Mouse (Mus musculus): ENCODE results near the gene Pdyn. TPM values are rescaled to one million over a fixed set of nuclear protein-coding genes. Genes with fewer than 3 reads are reported as not detected.

The Pdyn gene
- polyA plus RNA-seq, 1 experiment from 2014 or later = 20.0 TPM

DNA sequence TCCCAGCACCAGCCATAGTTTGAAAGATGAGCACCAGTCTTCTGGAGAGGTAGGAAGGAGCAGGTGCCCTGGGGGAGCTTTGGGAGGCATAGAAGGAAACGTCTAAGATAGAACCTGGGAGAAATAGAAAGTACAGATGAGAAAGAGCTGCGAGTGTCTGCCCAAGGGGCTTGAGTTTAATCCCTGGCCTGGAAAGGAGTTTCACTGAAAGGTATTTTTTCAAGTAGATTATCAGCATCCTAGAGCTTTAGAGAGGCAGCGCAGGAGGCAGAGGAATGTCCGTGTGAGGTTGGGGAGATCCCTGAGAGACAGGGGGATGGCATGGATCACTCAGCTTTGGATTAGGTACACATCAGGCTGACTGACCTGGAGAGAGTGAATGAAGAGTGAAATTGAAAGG is 27.7 kb downstream of the Pdyn start:
- H3K4me3 ChIP-seq (ENCODE audit: low read length) = no peak overlapping the region
- no peak overlapping the region for H3K27ac ChIP-seq (ENCODE audit: low read depth, low read length)
- H3K9me3 ChIP-seq (ENCODE audit: control insufficient read depth, low read length) = no peaks in the 10 kb centered on the region
- H3K36me3 ChIP-seq (ENCODE audit: control insufficient read depth, insufficient read depth, low read length) = no peaks in the 10 kb centered on the region
- H3K4me2 ChIP-seq (ENCODE audit: low read length) = no peak overlapping the region
- no peaks in the 10 kb centered on the region for H3K4me1 ChIP-seq (ENCODE audit: control insufficient read depth, insufficient read depth, low read depth, low read length)
- no peak overlapping the region for H3K9ac ChIP-seq (ENCODE audit: low read depth, low read length)
- 81% methylated on average over 4 of the region's 4 CpGs for WGBS
- no peaks in the 10 kb centered on the region; the same call in 1 of the 2 replicates for H3K27me3 ChIP-seq (replicated peaks; ENCODE audit: control insufficient read depth, insufficient read depth, low read length)
- no peak for ATAC-seq

DNA sequence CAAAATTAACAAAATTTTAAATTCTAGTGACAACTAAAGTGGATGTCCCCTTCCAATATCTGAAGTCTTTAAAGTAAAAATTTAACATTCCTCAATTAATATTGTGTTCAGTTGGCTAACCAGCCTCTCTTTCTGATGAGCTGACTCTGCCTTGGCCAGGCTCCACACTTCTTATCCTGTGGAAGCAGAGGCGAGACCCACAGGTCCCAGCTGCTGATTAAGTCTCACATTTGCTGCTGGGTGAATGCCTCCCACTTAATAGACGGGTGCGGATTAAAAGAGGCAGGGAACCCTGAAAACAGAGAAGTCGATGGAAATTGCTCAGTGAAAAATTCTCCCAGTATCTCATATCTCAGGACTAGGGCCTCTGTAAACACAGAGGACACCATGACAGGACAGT is 37.2 kb downstream of the Pdyn start:
- no peaks in the 10 kb centered on the region for H3K9me3 ChIP-seq (ENCODE audit: control insufficient read depth, low read length)

DNA sequence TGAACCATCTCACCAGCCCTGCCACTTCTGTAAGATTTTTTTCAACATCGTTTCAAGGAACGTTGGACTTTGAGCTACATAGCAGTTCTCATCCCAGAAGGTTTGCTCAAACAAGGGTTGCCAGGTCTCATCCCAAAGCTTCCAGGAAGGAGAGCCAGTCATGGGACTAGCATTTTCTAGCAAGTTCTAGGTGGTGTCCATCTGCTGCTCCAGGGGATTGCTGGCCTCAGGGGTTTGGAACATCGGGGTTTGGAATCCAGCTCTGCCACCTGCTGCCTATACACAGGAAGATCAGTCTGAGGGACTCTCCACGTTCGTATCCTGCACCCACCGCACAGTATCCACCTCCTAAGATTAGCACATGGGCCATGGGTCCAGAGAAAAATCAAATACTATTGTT is 39.6 kb downstream of the Pdyn start:
- H3K9me3 ChIP-seq (ENCODE audit: control insufficient read depth, low read length) = no peaks in the 10 kb centered on the region
- no peak overlapping the region for H3K4me2 ChIP-seq (ENCODE audit: low read length)
- no peaks in the 10 kb centered on the region for H3K4me1 ChIP-seq (ENCODE audit: control insufficient read depth, insufficient read depth, low read depth, low read length)
- no peak overlapping the region for H3K9ac ChIP-seq (ENCODE audit: low read depth, low read length)
- no peaks in the 10 kb centered on the region for H3K36me3 ChIP-seq (ENCODE audit: control insufficient read depth, insufficient read depth, low read length)
- no peaks in the 10 kb centered on the region for H3K27me3 ChIP-seq (replicated peaks; ENCODE audit: control insufficient read depth, insufficient read depth, low read length)
- WGBS = 72% methylated on average over 6 of the region's 6 CpGs
- H3K27ac ChIP-seq (ENCODE audit: low read depth, low read length) = no peak overlapping the region
- no peak for ATAC-seq
- H3K4me3 ChIP-seq (ENCODE audit: low read length) = no peak overlapping the region

More for the DNA sequence above, 37.2 kb downstream of the Pdyn start:
- WGBS = 77% methylated on average over 4 of the region's 4 CpGs
- H3K4me2 ChIP-seq (ENCODE audit: low read length) = no peak overlapping the region
- no peak overlapping the region for H3K9ac ChIP-seq (ENCODE audit: low read depth, low read length)
- ATAC-seq = no peak
- H3K36me3 ChIP-seq (ENCODE audit: control insufficient read depth, insufficient read depth, low read length) = no peaks in the 10 kb centered on the region
- no peaks in the 10 kb centered on the region for H3K27me3 ChIP-seq (replicated peaks; ENCODE audit: control insufficient read depth, insufficient read depth, low read length)
- no peaks in the 10 kb centered on the region for H3K4me1 ChIP-seq (ENCODE audit: control insufficient read depth, insufficient read depth, low read depth, low read length)
- H3K4me3 ChIP-seq (ENCODE audit: low read length) = no peak overlapping the region
- H3K27ac ChIP-seq (ENCODE audit: low read depth, low read length) = no peak overlapping the region

DNA sequence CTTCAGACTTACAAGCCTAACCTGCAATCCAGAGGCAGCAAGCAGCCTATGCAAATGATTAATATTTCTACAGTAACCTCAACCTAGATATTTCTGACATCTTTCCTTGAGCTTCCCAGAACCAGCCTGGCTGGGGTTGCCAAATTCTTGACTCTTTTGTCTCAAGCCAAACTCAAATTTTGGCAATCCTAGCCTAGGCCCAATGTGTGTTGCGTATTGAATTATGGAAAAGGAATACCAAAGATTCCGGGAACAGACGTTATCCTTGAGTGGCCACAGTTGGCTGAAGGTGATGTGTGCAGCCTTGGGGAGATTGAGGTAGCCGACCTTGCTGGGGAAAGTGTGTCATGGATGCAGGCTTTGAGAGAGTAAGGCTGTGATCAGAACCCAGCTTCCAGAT is 40.8 kb downstream of the Pdyn start:
- Histone ChIP-seq H3K4me2 (ENCODE audit: low read length) (no peak overlapping the region), H3K9me3 (ENCODE audit: control insufficient read depth, low read length) (no peaks in the 10 kb centered on the region), H3K9ac (ENCODE audit: low read depth, low read length) (no peak overlapping the region), H3K4me1 (ENCODE audit: control insufficient read depth, insufficient read depth, low read depth, low read length) (no peaks in the 10 kb centered on the region), H3K27ac (ENCODE audit: low read depth, low read length) (no peak overlapping the region), H3K36me3 (ENCODE audit: control insufficient read depth, insufficient read depth, low read length) (no peaks in the 10 kb centered on the region), H3K27me3 (replicated peaks; ENCODE audit: control insufficient read depth, insufficient read depth, low read length) (no peaks in the 10 kb centered on the region), H3K4me3 (ENCODE audit: low read length) (no peak overlapping the region)
- 92% methylated on average over 4 of the region's 4 CpGs for WGBS
- no peak for ATAC-seq

DNA sequence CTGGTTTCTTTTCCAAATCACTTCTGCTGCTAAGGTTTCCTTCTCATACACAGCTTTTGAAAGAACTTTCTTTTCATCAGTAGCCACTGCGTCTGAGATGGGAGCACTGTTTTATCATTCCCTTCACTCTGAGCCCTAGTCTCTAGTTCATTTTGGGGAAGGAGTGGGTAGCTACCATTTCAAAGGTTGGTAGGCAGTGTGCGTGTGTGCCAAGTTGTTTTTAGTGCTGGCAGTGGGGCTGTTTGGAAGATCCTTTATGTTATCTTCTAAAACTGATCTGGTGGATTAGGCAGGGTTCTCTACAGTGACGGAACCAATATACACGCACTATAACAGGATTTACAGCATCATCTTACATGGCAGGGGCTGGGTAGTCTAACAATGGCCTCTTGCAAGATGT is 44.6 kb downstream of the Pdyn start:
- no peaks in the 10 kb centered on the region for H3K27me3 ChIP-seq (replicated peaks; ENCODE audit: control insufficient read depth, insufficient read depth, low read length)
- no peaks in the 10 kb centered on the region for H3K9me3 ChIP-seq (ENCODE audit: control insufficient read depth, low read length)
- ATAC-seq = no peak
- no peak overlapping the region for H3K27ac ChIP-seq (ENCODE audit: low read depth, low read length)
- H3K9ac ChIP-seq (ENCODE audit: low read depth, low read length) = no peak overlapping the region
- no peaks in the 10 kb centered on the region for H3K4me1 ChIP-seq (ENCODE audit: control insufficient read depth, insufficient read depth, low read depth, low read length)
- H3K4me3 ChIP-seq (ENCODE audit: low read length) = no peak overlapping the region
- H3K4me2 ChIP-seq (ENCODE audit: low read length) = no peak overlapping the region
- H3K36me3 ChIP-seq (ENCODE audit: control insufficient read depth, insufficient read depth, low read length) = no peaks in the 10 kb centered on the region
- 87% methylated on average over 4 of the region's 4 CpGs for WGBS

DNA sequence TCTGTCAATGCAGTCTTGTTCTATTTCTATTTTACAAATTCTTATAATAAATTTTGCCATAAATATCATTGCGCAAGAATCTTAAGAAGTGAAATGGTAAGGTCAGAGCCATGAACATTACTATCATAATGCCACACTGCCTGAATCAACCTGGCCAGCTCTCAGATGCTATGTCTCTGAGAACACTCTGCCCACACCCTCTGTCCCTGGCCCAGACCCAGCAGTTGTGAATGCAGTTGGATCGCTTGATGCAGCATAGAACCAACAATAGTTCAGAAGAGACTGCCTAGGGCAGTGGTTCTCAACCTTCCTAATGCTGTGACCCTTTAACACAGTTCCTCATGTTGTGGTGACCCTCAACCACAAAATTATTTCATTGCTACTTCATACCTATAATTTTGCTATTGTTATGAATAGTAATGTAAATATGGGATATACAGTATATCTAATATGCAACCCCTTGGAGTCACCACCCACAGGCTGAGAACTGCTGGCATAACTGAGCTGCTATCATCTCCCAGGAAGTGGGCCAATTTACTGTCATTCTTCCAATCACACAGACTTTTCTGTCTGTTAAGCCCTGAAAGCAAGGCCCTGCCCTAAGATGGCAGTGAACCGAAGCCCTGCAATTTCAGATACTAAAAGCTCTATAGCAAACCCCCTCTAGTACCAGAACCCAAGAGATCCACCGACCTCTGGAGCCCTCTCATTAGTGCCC is 45.3 kb downstream of the Pdyn start:
- WGBS = 84% methylated on average over 4 of the region's 4 CpGs
- no peak for ATAC-seq
- Histone ChIP-seq H3K9ac (ENCODE audit: low read depth, low read length) (no peak overlapping the region), H3K36me3 (ENCODE audit: control insufficient read depth, insufficient read depth, low read length) (no peaks in the 10 kb centered on the region), H3K4me1 (ENCODE audit: control insufficient read depth, insufficient read depth, low read depth, low read length) (no peaks in the 10 kb centered on the region), H3K9me3 (ENCODE audit: control insufficient read depth, low read length) (no peaks in the 10 kb centered on the region), H3K4me2 (ENCODE audit: low read length) (no peak overlapping the region), H3K4me3 (ENCODE audit: low read length) (no peak overlapping the region), H3K27ac (ENCODE audit: low read depth, low read length) (no peak overlapping the region), H3K27me3 (replicated peaks; ENCODE audit: control insufficient read depth, insufficient read depth, low read length) (no peaks in the 10 kb centered on the region)

DNA sequence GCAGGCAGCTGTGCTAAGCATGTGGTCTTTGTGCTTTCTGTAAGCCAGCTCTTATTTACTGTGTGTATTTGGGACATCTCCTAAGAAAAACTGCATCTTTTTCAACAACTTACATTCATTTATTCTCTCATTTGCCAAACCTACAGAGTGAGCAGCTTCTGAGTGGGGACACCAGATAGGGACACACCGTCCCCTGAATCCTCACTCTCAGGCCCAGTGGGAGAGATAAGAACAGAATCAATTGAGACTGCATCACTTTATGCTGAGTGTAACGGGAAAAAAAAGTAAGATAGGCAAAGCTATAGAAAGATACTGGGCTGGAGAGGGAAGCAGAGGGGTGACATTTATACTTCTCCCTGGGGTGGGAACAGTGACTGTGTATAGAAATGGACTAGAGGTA is 46.0 kb downstream of the Pdyn start:
- ATAC-seq = no peak
- H3K4me2 ChIP-seq (ENCODE audit: low read length) = no peak overlapping the region
- no peaks in the 10 kb centered on the region for H3K9me3 ChIP-seq (ENCODE audit: control insufficient read depth, low read length)
- no peaks in the 10 kb centered on the region for H3K27me3 ChIP-seq (replicated peaks; ENCODE audit: control insufficient read depth, insufficient read depth, low read length)
- H3K27ac ChIP-seq (ENCODE audit: low read depth, low read length) = no peak overlapping the region
- H3K4me1 ChIP-seq (ENCODE audit: control insufficient read depth, insufficient read depth, low read depth, low read length) = no peaks in the 10 kb centered on the region
- no peak overlapping the region for H3K4me3 ChIP-seq (ENCODE audit: low read length)
- 81% methylated on average over 2 of the region's 2 CpGs for WGBS
- no peak overlapping the region for H3K9ac ChIP-seq (ENCODE audit: low read depth, low read length)
- no peaks in the 10 kb centered on the region for H3K36me3 ChIP-seq (ENCODE audit: control insufficient read depth, insufficient read depth, low read length)

DNA sequence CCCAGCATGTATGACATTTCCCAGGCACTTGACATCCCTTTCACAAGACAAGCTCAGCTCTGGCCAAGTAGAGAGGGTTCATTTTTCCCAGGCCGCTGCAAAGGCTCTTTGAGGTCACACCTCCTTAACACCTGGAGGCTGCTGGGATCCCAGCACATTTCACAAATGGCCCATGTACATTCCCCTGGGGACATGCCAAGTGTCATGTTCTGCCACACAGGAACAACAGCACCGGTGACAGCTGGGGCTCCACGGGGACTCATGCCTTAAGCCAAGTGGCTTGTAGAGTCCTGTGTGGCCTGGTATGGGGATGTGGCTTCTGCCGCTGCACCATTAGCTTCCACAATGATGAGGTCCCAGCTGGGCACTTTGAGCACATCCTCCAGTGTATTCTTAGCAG is 47.0 kb downstream of the Pdyn start:
- Histone ChIP-seq H3K36me3 (ENCODE audit: control insufficient read depth, insufficient read depth, low read length) (no peaks in the 10 kb centered on the region), H3K4me3 (ENCODE audit: low read length) (no peak overlapping the region), H3K4me2 (ENCODE audit: low read length) (no peak overlapping the region), H3K4me1 (ENCODE audit: control insufficient read depth, insufficient read depth, low read depth, low read length) (no peaks in the 10 kb centered on the region), H3K27ac (ENCODE audit: low read depth, low read length) (no peak overlapping the region), H3K27me3 (replicated peaks; ENCODE audit: control insufficient read depth, insufficient read depth, low read length) (no peaks in the 10 kb centered on the region), H3K9ac (ENCODE audit: low read depth, low read length) (no peak overlapping the region), H3K9me3 (ENCODE audit: control insufficient read depth, low read length) (no peaks in the 10 kb centered on the region)
- no peak for ATAC-seq
- 64% methylated on average over 4 of the region's 4 CpGs for WGBS
